Mouse (Mus musculus) 3134 (cell line): ENCODE results near the gene Cenpw.

Source experiments
- DNase-seq: peaks from one replicate; pipeline ENCODE4 v3.0.0-alpha.2; 2011; ENCODE audit warnings: low spot score; ENCODE audit not compliant: insufficient read length; ENCODE audit errors: extremely low read depth

The Cenpw gene

DNA sequence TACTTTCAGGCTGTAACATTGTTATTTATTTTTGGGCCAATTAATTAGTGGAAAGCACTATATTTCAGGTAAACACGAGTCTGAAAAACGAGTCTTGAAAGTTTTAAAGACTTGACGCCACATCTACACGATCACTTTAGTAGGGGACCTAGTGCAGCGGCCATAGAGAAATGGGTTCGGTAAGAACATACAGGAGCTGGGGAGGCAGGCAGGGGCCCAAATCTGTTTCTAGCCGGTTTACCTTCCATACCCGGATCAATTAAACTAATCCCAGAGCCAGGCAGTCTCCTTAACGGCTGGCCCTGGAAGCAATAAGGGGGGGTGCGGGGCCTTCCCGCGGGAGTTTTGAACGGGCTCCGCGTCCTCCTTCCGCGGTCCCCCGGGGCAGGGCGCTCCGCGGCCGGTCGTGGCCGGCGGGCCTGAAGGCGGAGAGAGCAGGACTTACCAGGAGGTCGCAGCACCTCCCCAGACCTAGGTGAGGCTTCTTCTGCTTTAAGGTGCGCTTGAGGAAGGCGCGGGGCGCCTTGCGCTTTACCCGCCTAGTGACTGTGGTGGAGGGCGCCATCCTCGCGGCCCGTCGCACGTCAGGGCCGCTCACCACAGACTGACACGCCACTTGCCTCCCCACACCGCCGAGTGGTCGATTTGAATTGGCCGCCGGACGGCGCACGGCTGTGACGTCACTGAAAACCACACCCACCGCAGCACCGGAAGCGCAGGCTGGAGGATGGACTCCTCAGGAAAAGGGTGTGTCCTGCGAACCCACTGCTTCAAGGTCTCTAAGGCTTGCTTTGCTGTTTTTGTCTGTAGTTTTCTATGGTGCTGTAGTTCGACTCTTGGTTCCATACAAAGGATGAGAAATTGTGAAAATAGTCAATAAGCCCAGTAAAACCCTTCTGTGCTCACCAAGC, at the start of gene Cenpw:
Cenpw (minus strand) TSS at position 645 of the 911 bp plus-strand sequence.
- DNase-seq = peak; percentile 99

DNA sequence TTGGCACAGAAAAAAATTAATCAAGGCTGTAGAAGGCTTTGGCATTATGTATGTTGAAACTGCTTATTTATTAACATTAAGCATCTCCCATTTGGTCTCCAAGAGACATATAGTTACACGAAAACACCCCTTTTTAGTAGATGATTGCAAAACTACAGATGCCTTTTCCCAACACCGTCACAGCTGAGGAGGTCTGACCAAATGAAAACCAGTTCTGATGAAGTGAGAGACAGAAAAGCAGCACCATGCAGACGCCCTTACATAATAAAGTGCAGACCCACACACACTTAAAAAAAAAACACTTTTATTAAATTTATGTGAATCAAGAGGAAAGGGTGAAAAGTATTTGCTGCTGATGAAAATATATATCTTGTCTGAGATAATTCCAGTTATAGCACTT, 49.3 kb upstream of the Cenpw start:
- DNase-seq = no peak

DNA sequence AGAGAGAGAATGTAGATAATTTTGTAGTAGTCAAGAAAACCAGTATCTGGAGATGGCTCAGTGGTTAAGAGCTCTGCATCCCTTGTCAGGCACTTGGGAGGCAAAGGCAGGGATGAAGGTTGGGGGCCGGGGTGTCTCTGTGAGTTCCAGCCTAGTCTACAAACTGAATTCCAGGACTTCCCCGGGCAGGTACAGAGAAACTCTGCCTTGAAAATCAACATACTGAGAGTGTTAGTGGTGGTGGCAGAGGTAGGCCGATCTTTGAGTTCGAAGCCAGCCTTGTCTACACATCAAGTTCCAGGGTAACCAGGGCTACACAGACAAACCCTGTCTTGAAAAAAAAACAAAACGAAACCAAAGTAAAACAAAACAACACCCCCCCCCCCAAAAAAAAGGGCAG, 859 bp downstream of the Cenpw start:
- DNase-seq = peak; percentile 15

DNA sequence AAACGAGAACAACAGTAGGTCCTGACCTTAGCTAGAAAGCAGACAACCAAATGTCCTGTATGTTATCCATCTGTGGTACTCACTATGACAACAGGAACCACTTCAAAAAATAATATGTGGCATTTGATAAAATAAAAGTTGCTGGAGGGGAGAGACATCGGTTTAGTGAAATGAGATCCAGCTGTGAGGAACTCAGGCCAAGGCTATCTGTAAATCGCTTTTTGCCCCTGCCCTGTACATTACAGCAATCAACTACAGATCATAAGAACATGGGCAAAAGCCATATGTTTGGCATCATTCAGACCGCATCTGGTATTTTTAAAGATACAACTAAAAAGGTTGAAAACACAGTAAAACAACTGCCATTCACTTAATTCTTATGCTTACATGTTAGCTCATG, 32.7 kb downstream of the Cenpw start:
- DNase-seq = no peak
